Mouse (Mus musculus): ENCODE measurements around the gene Wdr31. TPM values are rescaled to one million over a fixed set of nuclear protein-coding genes. Genes with fewer than 3 reads are reported as not detected.

The Wdr31 gene
- total and polyA plus RNA-seq, 2 experiments from 2014 or later = 4.3 to 17.6 TPM

- 84% methylated on average over 6 of the region's 6 CpGs for WGBS
- TF ChIP-seq CTCF (IDR thresholded peaks at IDR 0.05; ENCODE audit: low read depth) = no peak
Observed at GRCm38 (mm10) chr4:62435081-62435480, 35.6 kb downstream of the Wdr31 start, which contains the start of gene Rnf183. Gene Rnf183, minus strand, starts transcription at chr4:62435252.

GRCm38 (mm10) chr4:62433939-62434870, 36.5 kb downstream of the Wdr31 start:
- no peak overlapping the region for H3K9ac ChIP-seq (replicated peaks; ENCODE audit: low read length)
- no peak for DNase-seq (ENCODE audit: low spot score)
- no peaks in the 10 kb centered on the region for H3K4me1 ChIP-seq (ENCODE audit: insufficient read depth, low read length)
- no peak for ATAC-seq
- no peaks in the 10 kb centered on the region for H3K9me3 ChIP-seq (ENCODE audit: low read length)
- 84% methylated on average over 7 of the region's 7 CpGs for WGBS
- H3K27me3 ChIP-seq (ENCODE audit: insufficient read depth, low read length) = no peaks in the 10 kb centered on the region
- H3K4me2 ChIP-seq (ENCODE audit: low read depth, low read length) = no peak overlapping the region
- no peak for TF ChIP-seq CTCF (IDR thresholded peaks at IDR 0.05; ENCODE audit: low read depth)
- H3K27ac ChIP-seq = no peak overlapping the region
- no peaks in the 10 kb centered on the region for H3K36me3 ChIP-seq (ENCODE audit: insufficient read depth, low read length)
- H3K4me3 ChIP-seq (ENCODE audit: low read length) = no peak overlapping the region

More at GRCm38 (mm10) chr4:62435081-62435480, 35.6 kb downstream of the Wdr31 start, which contains the start of gene Rnf183:
- ATAC-seq (no peak), DNase-seq (ENCODE audit: low spot score) (no peak)
- no peaks in the 10 kb centered on the region for H3K4me1 ChIP-seq (ENCODE audit: insufficient read depth, low read length)
- H3K27me3 ChIP-seq (ENCODE audit: insufficient read depth, low read length) = no peaks in the 10 kb centered on the region
- no peaks in the 10 kb centered on the region for H3K36me3 ChIP-seq (ENCODE audit: insufficient read depth, low read length)
- no peak within 1 kb of the TSS for H3K9ac ChIP-seq (replicated peaks; ENCODE audit: low read length)
- H3K9me3 ChIP-seq (ENCODE audit: low read length) = no peaks in the 10 kb centered on the region
- no peak within 1 kb of the TSS for H3K27ac ChIP-seq
- H3K4me2 ChIP-seq (ENCODE audit: low read depth, low read length) = no peak within 1 kb of the TSS
- H3K4me3 ChIP-seq (ENCODE audit: low read length) = no peak within 1 kb of the TSS

- no peak overlapping the region for H3K27ac ChIP-seq
- TF ChIP-seq CTCF (IDR thresholded peaks at IDR 0.05; ENCODE audit: low read depth) = no peak
- WGBS = 85% methylated on average over 4 of the region's 4 CpGs
- H3K9ac ChIP-seq (replicated peaks; ENCODE audit: low read length) = no peak overlapping the region
- ATAC-seq (no peak), DNase-seq (ENCODE audit: low spot score) (no peak)
- H3K4me2 ChIP-seq (ENCODE audit: low read depth, low read length) = no peak overlapping the region
- no peaks in the 10 kb centered on the region for H3K4me1 ChIP-seq (ENCODE audit: insufficient read depth, low read length)
- no peaks in the 10 kb centered on the region for H3K9me3 ChIP-seq (ENCODE audit: low read length)
- no peaks in the 10 kb centered on the region for H3K27me3 ChIP-seq (ENCODE audit: insufficient read depth, low read length)
- H3K36me3 ChIP-seq (ENCODE audit: insufficient read depth, low read length) = no peaks in the 10 kb centered on the region
- no peak overlapping the region for H3K4me3 ChIP-seq (ENCODE audit: low read length)
Observed at GRCm38 (mm10) chr4:62431522-62431921, 39.2 kb downstream of the Wdr31 start.

GRCm38 (mm10) chr4:62430678-62431077, 40.0 kb downstream of the Wdr31 start:
- no peak for TF ChIP-seq CTCF (IDR thresholded peaks at IDR 0.05; ENCODE audit: low read depth)
- DNase-seq (ENCODE audit: low spot score) (no peak), ATAC-seq (no peak)
- H3K4me3 ChIP-seq (ENCODE audit: low read length) = no peak overlapping the region
- no peak overlapping the region for H3K9ac ChIP-seq (replicated peaks; ENCODE audit: low read length)
- no peak overlapping the region for H3K27ac ChIP-seq
- H3K36me3 ChIP-seq (ENCODE audit: insufficient read depth, low read length) = no peaks in the 10 kb centered on the region
- H3K4me1 ChIP-seq (ENCODE audit: insufficient read depth, low read length) = no peaks in the 10 kb centered on the region
- no peaks in the 10 kb centered on the region for H3K27me3 ChIP-seq (ENCODE audit: insufficient read depth, low read length)
- no peaks in the 10 kb centered on the region for H3K9me3 ChIP-seq (ENCODE audit: low read length)
- no peak overlapping the region for H3K4me2 ChIP-seq (ENCODE audit: low read depth, low read length)

GRCm38 (mm10) chr4:62429616-62430015, 41.1 kb downstream of the Wdr31 start:
- DNase-seq (ENCODE audit: low spot score) (no peak), ATAC-seq (no peak)
- H3K4me3 ChIP-seq (ENCODE audit: low read length) = no peak overlapping the region
- no peak overlapping the region for H3K9ac ChIP-seq (replicated peaks; ENCODE audit: low read length)
- H3K4me1 ChIP-seq (ENCODE audit: insufficient read depth, low read length) = no peaks in the 10 kb centered on the region
- no peak overlapping the region for H3K4me2 ChIP-seq (ENCODE audit: low read depth, low read length)
- no peaks in the 10 kb centered on the region for H3K27me3 ChIP-seq (ENCODE audit: insufficient read depth, low read length)
- no peak overlapping the region for H3K27ac ChIP-seq
- H3K9me3 ChIP-seq (ENCODE audit: low read length) = no peaks in the 10 kb centered on the region
- no peak for TF ChIP-seq CTCF (IDR thresholded peaks at IDR 0.05; ENCODE audit: low read depth)
- WGBS = 88% methylated on average over 9 of the region's 9 CpGs
- H3K36me3 ChIP-seq (ENCODE audit: insufficient read depth, low read length) = peaks cover 9% of the 10 kb centered on the region; the same call in 1 of the 2 replicates

GRCm38 (mm10) chr4:62427978-62428758, 42.5 kb downstream of the Wdr31 start:
- H3K27me3 ChIP-seq (ENCODE audit: insufficient read depth, low read length) = no peaks in the 10 kb centered on the region
- no peak for DNase-seq (ENCODE audit: low spot score)
- no peak for TF ChIP-seq CTCF (IDR thresholded peaks at IDR 0.05; ENCODE audit: low read depth)
- no peaks in the 10 kb centered on the region for H3K9me3 ChIP-seq (ENCODE audit: low read length)
- H3K36me3 ChIP-seq (ENCODE audit: insufficient read depth, low read length) = peaks cover 20% of the 10 kb centered on the region
- 77% methylated on average over 17 of the region's 17 CpGs for WGBS
- no peak overlapping the region for H3K4me3 ChIP-seq (ENCODE audit: low read length)
- ATAC-seq = 0 out of 2 replicates have a peak, but pooled peaks have one; percentile 54
- no peak overlapping the region for H3K27ac ChIP-seq
- H3K9ac ChIP-seq (replicated peaks; ENCODE audit: low read length) = no peak overlapping the region
- no peak overlapping the region for H3K4me2 ChIP-seq (ENCODE audit: low read depth, low read length)
- H3K4me1 ChIP-seq (ENCODE audit: insufficient read depth, low read length) = no peaks in the 10 kb centered on the region
